Mouse (Mus musculus): ENCODE measurements at regions not wholly inside any gene's neighbourhood (a gene's known extent, or its start where the extent isn't known, plus 50 kb on each side); places are given as distances from the start of the nearest gene placed in this dataset.

DNA sequence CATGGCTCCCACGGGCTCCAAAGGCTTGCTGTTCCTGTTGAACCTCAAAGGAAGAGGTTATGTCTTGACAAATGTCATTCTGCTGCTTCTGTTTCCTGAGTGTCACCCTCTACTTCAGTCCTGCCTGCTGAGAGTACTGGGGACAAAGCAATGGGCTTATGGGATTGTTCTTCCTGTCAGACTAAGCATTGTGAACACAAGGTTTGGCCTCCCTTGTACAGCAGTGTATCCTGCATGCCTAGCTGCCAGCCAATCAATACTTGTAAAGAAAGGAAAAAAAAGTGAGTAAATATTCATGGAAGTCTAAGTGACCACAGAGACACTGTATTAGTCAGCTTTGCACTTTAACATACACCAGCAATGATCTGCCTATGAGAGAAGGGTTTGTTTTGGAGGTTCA is 128.3 kb upstream of the Kit start:
- TF ChIP-seq POLR2A (IDR thresholded peaks at IDR 0.05; ENCODE audit: low read depth, low read length) (no peak), CTCF (conservative IDR thresholded peaks at IDR 0.05; ENCODE audit: insufficient read depth, insufficient read length, low read depth, low read length) (no peak)

All from kidney, adult 2 months (tissue).